In genomic region chr3:101577361-101577760, GRCm38 (mm10) we compare ENCODE assay signal across 8 mouse cellular contexts. TPM values are rescaled to one million over a fixed set of nuclear protein-coding genes. Genes with fewer than 3 reads are reported as not detected.
DNase-seq lines count a peak whose midpoint lies in the region; ATAC-seq and TF ChIP-seq lines count a peak whose summit lies in the region.
"Had no signal": no experiment of that assay in that cellular context is flagged by ENCODE, and none has a peak within 500 bp of the region (broad histone marks: within the 10 kb centered on the region; RNA-seq: fewer than 3 reads in every experiment).

No protein-coding gene starts in this region.

- peaks cover 66% of the 10 kb centered on the region for H3K36me3 ChIP-seq in hindbrain, postnatal 0 days (ENCODE audit: insufficient read depth, low read length)
- peaks cover 76% of the 10 kb centered on the region for H3K36me3 ChIP-seq in neural tube, embryonic 13.5 days

- peaks cover 5% of the 10 kb centered on the region for H3K4me1 ChIP-seq in cortical plate, adult 2 months (ENCODE audit: control insufficient read depth, insufficient read depth, low read length)
- H3K4me1 ChIP-seq in hindbrain, postnatal 0 days (ENCODE audit: insufficient read depth, low read length) = peaks cover 3% of the 10 kb centered on the region; the same call in 1 of the 2 replicates
- H3K4me1 ChIP-seq in neural tube, embryonic 13.5 days (replicated peaks) = peaks cover 27% of the 10 kb centered on the region
- H3K4me1 ChIP-seq: lung, embryonic 15.5 days had no signal

- no peaks in the 10 kb centered on the region for H3K9me3 ChIP-seq in hindbrain, postnatal 0 days (ENCODE audit: low read length)
- no peaks in the 10 kb centered on the region for H3K9me3 ChIP-seq in neural tube, embryonic 13.5 days
- H3K9me3 ChIP-seq: lung, embryonic 15.5 days had no signal

- H3K4me2 ChIP-seq in hindbrain, postnatal 0 days (ENCODE audit: low read depth, low read length) = no peak overlapping the region
- H3K4me2 ChIP-seq in neural tube, embryonic 13.5 days = no peak overlapping the region
- H3K4me2 ChIP-seq: lung, embryonic 15.5 days had no signal

- no peak for TF ChIP-seq CTCF in cortical plate, adult 2 months (IDR thresholded peaks at IDR 0.05; ENCODE audit: extremely low read depth, insufficient read depth, low read length)
- no peak for TF ChIP-seq CTCF in hindbrain, postnatal 0 days (IDR thresholded peaks at IDR 0.05; ENCODE audit: low read depth)

- intact Hi-C loops in left cerebral cortex, postnatal 4 days (cut with DNase I) = no loop called here
- intact Hi-C loops in left cerebral cortex, postnatal 10 days (cut with DNase I) = no loop called here

- 18% methylated on average over 5 of the region's 5 CpGs for WGBS in hindbrain, postnatal 0 days
- 51% methylated on average over 5 of the region's 5 CpGs for WGBS in neural tube, embryonic 13.5 days

- DNase-seq in left cerebral cortex, postnatal 4 days = peak; percentile 81
- no peak for DNase-seq in left cerebral cortex, postnatal 10 days (ENCODE audit: extremely low spot score in 1 of 2, low spot score in 2 of 2)
- peak; percentile 77 for DNase-seq in hindbrain, postnatal 0 days (ENCODE audit: low spot score)
- DNase-seq in frontal cortex, postnatal 25 days (ENCODE audit: low spot score in 2 of 2) = no peak
- DNase-seq in thymus, postnatal 4 days = no peak

- H3K9ac ChIP-seq in hindbrain, postnatal 0 days (replicated peaks; ENCODE audit: low read length) = no peak overlapping the region
- H3K9ac ChIP-seq in neural tube, embryonic 13.5 days = no peak overlapping the region
- H3K9ac ChIP-seq: lung, embryonic 15.5 days had no signal

- peak; percentile 83 for ATAC-seq in hindbrain, postnatal 0 days
- peak; percentile 81 for ATAC-seq in neural tube, embryonic 13.5 days (ENCODE audit: low read depth)

- no peak overlapping the region for H3K4me3 ChIP-seq in cortical plate, adult 2 months (ENCODE audit: insufficient read depth, low read length)
- H3K4me3 ChIP-seq in hindbrain, postnatal 0 days (ENCODE audit: low read length) = no peak overlapping the region
- H3K4me3 ChIP-seq in neural tube, embryonic 13.5 days = no peak overlapping the region
- H3K4me3 ChIP-seq: lung, embryonic 15.5 days had no signal

- no peak for TF ChIP-seq POLR2A in cortical plate, adult 2 months (IDR thresholded peaks at IDR 0.05; ENCODE audit: extremely low read depth, insufficient read depth, low read length)

- 0 out of 2 replicates have a peak overlapping the region, but pooled peaks have one; percentile 31 for H3K27ac ChIP-seq in cortical plate, adult 2 months (ENCODE audit: insufficient read depth, low read length)
- H3K27ac ChIP-seq in hindbrain, postnatal 0 days = peak overlapping the region; percentile 58; the same call in 1 of the 2 replicates
- peak overlapping the region; percentile 73 for H3K27ac ChIP-seq in neural tube, embryonic 13.5 days (replicated peaks)
- H3K27ac ChIP-seq: lung, embryonic 15.5 days had no signal

- no peaks in the 10 kb centered on the region for H3K27me3 ChIP-seq in hindbrain, postnatal 0 days (ENCODE audit: insufficient read depth, low read length)
- no peaks in the 10 kb centered on the region for H3K27me3 ChIP-seq in neural tube, embryonic 13.5 days
- H3K27me3 ChIP-seq: lung, embryonic 15.5 days had no signal

RNA-seq across cellular contexts. Expression of gene Atp1a1, which starts 27.1 kb away (rescaled TPM):
- 100 to 1,000 TPM; 205 to 223 TPM for total RNA-seq in left cerebral cortex, postnatal 4 days (2021)
- 100 to 1,000 TPM; 622 to 655 TPM for total RNA-seq in left cerebral cortex, postnatal 10 days (2021)
- 817 and 830 TPM in 2 replicates for polyA plus RNA-seq in cortical plate, adult 2 months (2012; rRNA removed)
- 244 and 264 TPM in 2 replicates for total RNA-seq in hindbrain, postnatal 0 days (2014; rRNA removed)
- 66.3 and 66.4 TPM in 2 replicates for polyA plus RNA-seq in hindbrain, postnatal 0 days (2015; fragmentation: Nextera tagmentation; extraction: Ambion mirVana)
- 66.4 and 69.5 TPM in 2 replicates for polyA plus RNA-seq in neural tube, embryonic 13.5 days (2015; fragmentation: Nextera tagmentation; extraction: Ambion mirVana)

Comparison
In these comparisons a context has a peak if more than half of its experiments do, and no peak if none do; other contexts are left out.
1. DNase-seq: peak in left cerebral cortex, postnatal 4 days (single experiment) and hindbrain, postnatal 0 days (single experiment); none in left cerebral cortex, postnatal 10 days (0 of 2), frontal cortex, postnatal 25 days (0 of 2) and thymus, postnatal 4 days (single experiment).
2. Peak in every context shown above with its lines, with median percentiles within 50 percentile points of each other: H3K27ac ChIP-seq.